Mouse (Mus musculus) heart, adult 2 months (tissue): Measurements from ENCODE around the gene Cul7. TPM values are rescaled to one million over a fixed set of nuclear protein-coding genes. Genes with fewer than 3 reads are reported as not detected.
A peak's percentile ranks its signal among the peaks of the same experiment; 100 is the strongest.

Experiments
- DNase-seq, 2 experiments: peaks; one replicate each; pipeline ENCODE4 v3.0.0; 2021
- H3K27ac ChIP-seq: fragments of 200-600 bp; 2 replicates; pipeline ENCODE4 v1.8.1; 2022
- H3K27me3 ChIP-seq: fragments of 200-500 bp; 2 replicates; pipeline ENCODE4 v1.6.1; 2012; ENCODE audit warnings: mild to moderate bottlenecking, low read length, inconsistent platforms, mixed read lengths; ENCODE audit not compliant: control insufficient read depth, insufficient read depth
- H3K36me3 ChIP-seq: fragments of 200-500 bp; 2 replicates; pipeline ENCODE4 v1.6.1; 2012; ENCODE audit warnings: low read length, inconsistent platforms; ENCODE audit not compliant: control insufficient read depth, insufficient read depth
- H3K4me1 ChIP-seq: fragments of 200-500 bp; 2 replicates; pipeline ENCODE4 v1.6.1; 2011; ENCODE audit warnings: low read length; ENCODE audit not compliant: control insufficient read depth, insufficient read depth
- H3K4me3 ChIP-seq: fragments of 200-600 bp; 2 replicates; pipeline ENCODE4 v1.8.1; 2022
- H3K79me2 ChIP-seq: fragments of 200-500 bp; replicated peaks from 2 replicates; pipeline ENCODE4 v1.6.1; 2012; ENCODE audit warnings: mild to moderate bottlenecking, inconsistent platforms, low read length, moderate library complexity, mixed read lengths; ENCODE audit not compliant: control insufficient read depth, insufficient read depth
- H3K9ac ChIP-seq: fragments of 200-500 bp; 2 replicates; pipeline ENCODE4 v1.6.1; 2012; ENCODE audit warnings: low read depth, mild to moderate bottlenecking, control low read depth, inconsistent platforms, low read length, mixed read lengths
- CTCF ChIP-seq: fragments of 200-600 bp; IDR thresholded peaks from 2 replicates; pipeline ENCODE4 v1.8.1; 2022; ENCODE audit warnings: antibody characterized with exemption, mild to moderate bottlenecking, moderate library complexity
- EP300 ChIP-seq: fragments of 200-500 bp; IDR thresholded peaks from 2 replicates; pipeline ENCODE4 v1.6.1; 2011; ENCODE audit warnings: low read depth, low read length, control low read depth; ENCODE audit not compliant: insufficient read depth
- POLR2A ChIP-seq: fragments of 200-500 bp; IDR thresholded peaks from 2 replicates; pipeline ENCODE4 v1.6.1; 2011; ENCODE audit warnings: mild to moderate bottlenecking, low read depth, low read length, control low read depth; ENCODE audit not compliant: insufficient read depth
- WGBS: fragments of 180-500 bp; shearing (Covaris S2); methylation state at CpG from one replicate; pipeline ENCODE4 v1.1.7; 2018; 5-methylcytosine and 5-hydroxymethylcytosine counted together
- intact Hi-C: fragments of 180-260 bp; cut with DNase I; formaldehyde crosslinking; loops from one replicate; pipeline ENCODE4 v1.15.1; 2025
- polyA plus RNA-seq: library from polyadenylated mRNA; depleted of rRNA; stranded (reverse); fragments of >200 nt; gene quantifications from 2 replicates; pipeline ENCODE4 v1.2.3, GENCODE M21; 2012
- total RNA-seq, 2 experiments: library from RNA; stranded (reverse); gene quantifications; 2 replicates each; pipeline ENCODE4 v1.2.3; 2021

Cul7 gene
- total and polyA plus RNA-seq, 3 experiments, result 16.8 to 23.4 (median 18.4) TPM

GRCm38 (mm10) chr17:46679843-46680759, 30.0 kb downstream of the Cul7 start:
- peak overlapping the region; percentile 81 for H3K9ac ChIP-seq
- no peaks in the 10 kb centered on the region for H3K36me3 ChIP-seq
- peak overlapping the region; percentile 95 for H3K27ac ChIP-seq
- 1% methylated on average over 33 of the region's 34 CpGs for WGBS
- intact Hi-C loops, result loop anchor here (2.0 kb wide), 2 partner anchors 17 to 33 kb away; no protein-coding TSS in a partner anchor
- TF ChIP-seq POLR2A (no peak), EP300 (no peak), CTCF (peak; percentile 61)
- no peak for DNase-seq
- H3K4me1 ChIP-seq, result peaks cover 8% of the 10 kb centered on the region
- H3K4me3 ChIP-seq, result peak overlapping the region; percentile 95
- H3K79me2 ChIP-seq, result no peaks in the 10 kb centered on the region
- H3K27me3 ChIP-seq, result no peaks in the 10 kb centered on the region

- TF ChIP-seq CTCF (no peak), EP300 (0 out of 2 replicates have a peak, but pooled peaks have one; percentile 3), POLR2A (peak; percentile 52)
- WGBS, result under 1% methylated on average over 49 of the region's 49 CpGs
- H3K36me3 ChIP-seq, result no peaks in the 10 kb centered on the region
- peak within 1 kb of the TSS; percentile 81 for H3K9ac ChIP-seq
- intact Hi-C loops, result loop anchor here (1.0 to 2.0 kb wide), 2 partner anchors 32 to 35 kb away; partner anchors contain the start of genes Klc4 and Mrpl2
- H3K27ac ChIP-seq, result peak within 1 kb of the TSS; percentile 95
- no peaks in the 10 kb centered on the region for H3K79me2 ChIP-seq
- no peaks in the 10 kb centered on the region for H3K27me3 ChIP-seq
- peaks cover 8% of the 10 kb centered on the region for H3K4me1 ChIP-seq
- DNase-seq, result peak; percentile 96 to 98
- peak within 1 kb of the TSS; percentile 95 for H3K4me3 ChIP-seq
Measured at GRCm38 (mm10) chr17:46680760-46681373, 30.7 kb downstream of the Cul7 start, which contains the start of gene Klhdc3. Gene Klhdc3, minus strand, starts transcription at chr17:46680914.

GRCm38 (mm10) chr17:46681466-46682118, 31.5 kb downstream of the Cul7 start:
- H3K9ac ChIP-seq, result peak overlapping the region; percentile 64
- TF ChIP-seq CTCF (no peak), POLR2A (no peak), EP300 (no peak)
- no peaks in the 10 kb centered on the region for H3K27me3 ChIP-seq
- intact Hi-C loops, result loop anchor here (1.0 to 2.0 kb wide), 3 partner anchors 21 to 35 kb away; partner anchors contain the start of genes Klc4 and Mrpl2
- WGBS, result 24% methylated on average over 12 of the region's 12 CpGs
- DNase-seq, result no peak
- no peaks in the 10 kb centered on the region for H3K36me3 ChIP-seq
- H3K27ac ChIP-seq, result peak overlapping the region; percentile 84
- H3K4me1 ChIP-seq, result peaks cover 8% of the 10 kb centered on the region
- peak overlapping the region; percentile 95 for H3K4me3 ChIP-seq
- no peaks in the 10 kb centered on the region for H3K79me2 ChIP-seq

GRCm38 (mm10) chr17:46682654-46683389, 32.7 kb downstream of the Cul7 start:
- TF ChIP-seq EP300 (no peak), POLR2A (no peak), CTCF (no peak)
- 88% methylated on average over 16 of the region's 16 CpGs for WGBS
- peaks cover 8% of the 10 kb centered on the region for H3K4me1 ChIP-seq
- no peaks in the 10 kb centered on the region for H3K27me3 ChIP-seq
- H3K79me2 ChIP-seq, result no peaks in the 10 kb centered on the region
- H3K27ac ChIP-seq, result no peak overlapping the region
- intact Hi-C loops, result loop anchor here (2.0 kb wide), 1 partner anchor 20 kb away; no protein-coding TSS in a partner anchor
- H3K9ac ChIP-seq, result no peak overlapping the region
- DNase-seq, result no peak
- H3K36me3 ChIP-seq, result no peaks in the 10 kb centered on the region
- no peak overlapping the region for H3K4me3 ChIP-seq

- no peak for TF ChIP-seq POLR2A
- TF ChIP-seq EP300, result no peak
- no peak for TF ChIP-seq CTCF
- H3K79me2 ChIP-seq, result no peaks in the 10 kb centered on the region
- peaks cover 5% of the 10 kb centered on the region for H3K4me1 ChIP-seq
- intact Hi-C loops, result no loop called here
- no peak overlapping the region for H3K27ac ChIP-seq
- DNase-seq, result no peak
- H3K36me3 ChIP-seq, result no peaks in the 10 kb centered on the region
- 86% methylated on average over 6 of the region's 6 CpGs for WGBS
- no peak overlapping the region for H3K4me3 ChIP-seq
- no peak overlapping the region for H3K9ac ChIP-seq
- H3K27me3 ChIP-seq, result no peaks in the 10 kb centered on the region
Measured at GRCm38 (mm10) chr17:46685913-46686312, 35.8 kb downstream of the Cul7 start.
